In the genomic region with DNA sequence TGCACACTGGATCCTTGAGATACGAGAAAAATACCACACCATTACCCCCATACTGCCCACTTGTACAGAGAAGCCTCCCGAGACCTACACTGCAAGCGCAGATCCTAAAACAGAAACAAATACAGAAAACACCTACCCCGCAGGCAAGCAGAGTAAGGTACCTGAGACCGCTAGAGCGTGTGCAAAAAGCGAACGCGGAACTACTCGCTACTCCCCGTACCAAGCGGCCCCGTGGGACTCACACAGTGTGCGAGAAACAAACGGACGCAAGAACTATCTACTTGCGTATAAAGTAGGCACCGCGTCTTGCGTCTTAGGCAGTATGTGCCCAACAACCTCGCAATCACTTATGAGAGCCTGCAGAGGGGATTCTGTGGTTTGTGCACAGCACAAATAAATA, we compare ENCODE assay signal across 8 mouse cellular contexts. TPM values are rescaled to one million over a fixed set of nuclear protein-coding genes. Genes with fewer than 3 reads are reported as not detected.
DNase-seq lines count a peak whose midpoint lies in the region; ATAC-seq and TF ChIP-seq lines count a peak whose summit lies in the region.

No protein-coding gene starts in this region.

- TF ChIP-seq EP300 in MEL (IDR thresholded peaks at IDR 0.05; ENCODE audit: low read depth in 1 of 2, low read length in 2 of 2), result no peak

- H3K4me2 ChIP-seq in midbrain, embryonic 11.5 days, result peak overlapping the region; percentile 41

- H3K9me3 ChIP-seq in heart, embryonic 10.5 days, result no peaks in the 10 kb centered on the region
- H3K9me3 ChIP-seq in MEL (replicated peaks; ENCODE audit: insufficient read depth, low read length), result no peaks in the 10 kb centered on the region
- H3K9me3 ChIP-seq in midbrain, embryonic 11.5 days (ENCODE audit: control insufficient read depth, low read length), result no peaks in the 10 kb centered on the region

- peak; percentile 30 to 51; a peak in 3 of 4 replicates for ATAC-seq in hematopoietic stem cell, adult 5-6 weeks (replicated peaks in 1 of 2; ENCODE audit: insufficient read depth in 1 of 2, low FRiP score in 2 of 2, low TSS enrichment in 1 of 2, low read depth in 1 of 2, poor library complexity in 2 of 2, severe bottlenecking in 2 of 2)
- no peak for ATAC-seq in midbrain, embryonic 11.5 days (ENCODE audit: low FRiP score)

- no peak for TF ChIP-seq CTCF in MEL (IDR thresholded peaks at IDR 0.05 in 2 of 3, conservative IDR thresholded peaks at IDR 0.05 in 1 of 3; ENCODE audit: control insufficient read depth in 1 of 3, insufficient read depth in 1 of 3, low read depth in 2 of 3, low read length in 3 of 3, poor library complexity in 1 of 3, severe bottlenecking in 1 of 3)

- TF ChIP-seq POLR2A in MEL (IDR thresholded peaks at IDR 0.05; ENCODE audit: control insufficient read depth in 1 of 2, insufficient read depth in 1 of 2, low read depth in 1 of 2, low read length in 2 of 2, poor library complexity in 1 of 2), result no peak

- 7% methylated on average over 21 of the region's 21 CpGs for WGBS in heart, embryonic 10.5 days
- 5% methylated on average over 21 of the region's 21 CpGs for WGBS in midbrain, embryonic 11.5 days

- DNase-seq in heart, embryonic 10.5 days (ENCODE audit: low spot score), result no peak
- DNase-seq in heart, adult 8-10 months (ENCODE audit: low spot score), result no peak
- no peak for DNase-seq in MEL (ENCODE audit: low read depth, low spot score)
- DNase-seq in midbrain, embryonic 11.5 days (ENCODE audit: low spot score, missing footprints), result peak; percentile 91
- no peak for DNase-seq in layer of hippocampus, adult 18-20 months (ENCODE audit: low spot score in 2 of 2)
- no peak for DNase-seq in right cerebral cortex, postnatal 10 days (ENCODE audit: low spot score in 2 of 2)
- DNase-seq in thymus, adult 18-20 months, result no peak

- no peak for TF ChIP-seq RAD21 in MEL (IDR thresholded peaks at IDR 0.05; ENCODE audit: low read depth, low read length)

- H3K9ac ChIP-seq in MEL (ENCODE audit: control insufficient read depth, low read depth, low read length, poor library complexity, severe bottlenecking), result peak overlapping the region; percentile 59
- H3K9ac ChIP-seq in midbrain, embryonic 11.5 days (ENCODE audit: low read length), result 0 out of 2 replicates have a peak overlapping the region, but pooled peaks have one; percentile 4

- H3K27me3 ChIP-seq in heart, embryonic 10.5 days (ENCODE audit: insufficient read depth, poor library complexity, severe bottlenecking), result peaks cover 97% of the 10 kb centered on the region
- H3K27me3 ChIP-seq in MEL (ENCODE audit: control insufficient read depth in 1 of 2, insufficient read depth in 2 of 2, low read length in 2 of 2), result no peaks in the 10 kb centered on the region; a peak in 1 of 4 replicates
- peaks cover 40% of the 10 kb centered on the region for H3K27me3 ChIP-seq in midbrain, embryonic 11.5 days (ENCODE audit: control insufficient read depth, insufficient read depth, low read length)

- no peaks in the 10 kb centered on the region for H3K36me3 ChIP-seq in heart, embryonic 10.5 days
- peaks cover 0 to 2% of the 10 kb centered on the region in 2 experiments; a peak in 2 of 4 replicates for H3K36me3 ChIP-seq in MEL (ENCODE audit: control insufficient read depth in 1 of 2, insufficient read depth in 2 of 2, low read length in 2 of 2)
- no peaks in the 10 kb centered on the region for H3K36me3 ChIP-seq in midbrain, embryonic 11.5 days (ENCODE audit: control insufficient read depth, insufficient read depth, low read length)

- H3K4me3 ChIP-seq in heart, embryonic 10.5 days, result peak overlapping the region; percentile 35
- H3K4me3 ChIP-seq in MEL (ENCODE audit: control insufficient read depth in 1 of 2, insufficient read depth in 1 of 2, low read depth in 2 of 2, low read length in 2 of 2), result peak overlapping the region in 1 of 2 experiments; percentile 56; a peak in 2 of 4 replicates
- peak overlapping the region; percentile 6; the same call in 1 of the 2 replicates for H3K4me3 ChIP-seq in midbrain, embryonic 11.5 days (ENCODE audit: low read depth, low read length)

- no peaks in the 10 kb centered on the region; the same call in 1 of the 2 replicates for H3K79me2 ChIP-seq in MEL (ENCODE audit: control insufficient read depth, insufficient read depth, low read length, poor library complexity)

- H3K27ac ChIP-seq in heart, embryonic 10.5 days, result no peak overlapping the region
- peak overlapping the region; percentile 33; the same call in 1 of the 2 replicates for H3K27ac ChIP-seq in MEL (ENCODE audit: control insufficient read depth, low read depth, low read length)
- no peak overlapping the region for H3K27ac ChIP-seq in midbrain, embryonic 11.5 days (ENCODE audit: low read depth, low read length)

- peaks cover 23% of the 10 kb centered on the region for H3K4me1 ChIP-seq in heart, embryonic 10.5 days
- peaks cover 0 to 16% of the 10 kb centered on the region in 2 experiments; a peak in 3 of 4 replicates for H3K4me1 ChIP-seq in MEL (ENCODE audit: control insufficient read depth in 1 of 2, insufficient read depth in 2 of 2, low read length in 2 of 2)
- peaks cover 22% of the 10 kb centered on the region for H3K4me1 ChIP-seq in midbrain, embryonic 11.5 days (ENCODE audit: control insufficient read depth, insufficient read depth, low read length)

TF ChIP-seq in MEL, 35 proteins besides CTCF, POLR2A, EP300 and RAD21:
- TF ChIP-seq TAL1 (IDR thresholded peaks at IDR 0.05; ENCODE audit: low read length) (no peak), ZC3H11A (IDR thresholded peaks at IDR 0.05; ENCODE audit: low read depth, low read length) (no peak), USF1 (IDR thresholded peaks at IDR 0.05; ENCODE audit: low read depth, low read length) (no peak), CHD2 (IDR thresholded peaks at IDR 0.05; ENCODE audit: low read length) (no peak), BHLHE40 (IDR thresholded peaks at IDR 0.05; ENCODE audit: borderline replicate concordance, low read depth, low read length) (no peak), TCF12 (IDR thresholded peaks at IDR 0.05; ENCODE audit: low read depth, low read length) (no peak), ETS1 (IDR thresholded peaks at IDR 0.05; ENCODE audit: low read depth, low read length) (no peak)

RNA-seq across cellular contexts. Expression of gene Pou2f2, which starts 2.3 kb away (rescaled TPM):
- 0.73 and 0.74 TPM in 2 replicates for polyA plus RNA-seq in heart, embryonic 10.5 days (2016; fragmentation: Nextera tagmentation; extraction: Ambion mirVana)
- total RNA-seq in heart, adult 8-10 months (2022), result under 1 TPM; 0.49 to 0.72 (median 0.55) TPM
- total RNA-seq in MEL (2012; rRNA removed), result 0.73 and 0.75 TPM in 2 replicates
- 1 to 10 TPM in 1 of 2 experiments, not detected in 1; 6.4 TPM for polyA plus RNA-seq in MEL (2012; ENCODE audit: insufficient read depth in 1 of 2, insufficient read length in 2 of 2, low read depth in 1 of 2, low replicate concordance in 2 of 2, missing spikeins in 1 of 2)
- total RNA-seq in hematopoietic stem cell, adult 5-6 weeks (2017), result 3.5 and 7.6 TPM in 2 replicates
- 26.6 and 31.3 TPM in 2 replicates for polyA plus RNA-seq in midbrain, embryonic 11.5 days (2014; fragmentation: Nextera tagmentation; extraction: Ambion mirVana)
- 1 to 10 TPM; 6.9 to 8.1 TPM for total RNA-seq in layer of hippocampus, adult 18-20 months (2021)

RNA-seq across cellular contexts. Expression of gene Dedd2, which starts 38.6 kb away (rescaled TPM):
- 6.7 and 8.1 TPM in 2 replicates for polyA plus RNA-seq in heart, embryonic 10.5 days (2016; fragmentation: Nextera tagmentation; extraction: Ambion mirVana)
- 10 to 100 TPM; 14.0 to 23.0 (median 17.2) TPM for total RNA-seq in heart, adult 8-10 months (2022)
- 25.2 and 28.2 TPM in 2 replicates for total RNA-seq in MEL (2012; rRNA removed)
- 10 to 100 TPM in 1 of 2 experiments, not detected in 1; 36.6 TPM for polyA plus RNA-seq in MEL (2012; ENCODE audit: insufficient read depth in 1 of 2, insufficient read length in 2 of 2, low read depth in 1 of 2, low replicate concordance in 2 of 2, missing spikeins in 1 of 2)
- 24.3 and 24.9 TPM in 2 replicates for total RNA-seq in hematopoietic stem cell, adult 5-6 weeks (2017)
- 6.9 and 7.7 TPM in 2 replicates for polyA plus RNA-seq in midbrain, embryonic 11.5 days (2014; fragmentation: Nextera tagmentation; extraction: Ambion mirVana)
- 10 to 100 TPM; 26.8 to 29.9 TPM for total RNA-seq in layer of hippocampus, adult 18-20 months (2021)

RNA-seq across cellular contexts. Expression of gene Zfp526, which starts 39.4 kb away (rescaled TPM):
- 2.5 and 3.0 TPM in 2 replicates for polyA plus RNA-seq in heart, embryonic 10.5 days (2016; fragmentation: Nextera tagmentation; extraction: Ambion mirVana)
- total RNA-seq in heart, adult 8-10 months (2022), result 10 to 100 TPM in 2 of 4 experiments, 1 to 10 TPM in 2; 9.0 to 12.3 (median 9.9) TPM
- 8.4 and 9.5 TPM in 2 replicates for total RNA-seq in MEL (2012; rRNA removed)
- 10 to 100 TPM in 1 of 2 experiments, not detected in 1; 14.8 TPM for polyA plus RNA-seq in MEL (2012; ENCODE audit: insufficient read depth in 1 of 2, insufficient read length in 2 of 2, low read depth in 1 of 2, low replicate concordance in 2 of 2, missing spikeins in 1 of 2)
- total RNA-seq in hematopoietic stem cell, adult 5-6 weeks (2017), result 5.3 and 8.0 TPM in 2 replicates
- 2.7 and 3.2 TPM in 2 replicates for polyA plus RNA-seq in midbrain, embryonic 11.5 days (2014; fragmentation: Nextera tagmentation; extraction: Ambion mirVana)
- 10 to 100 TPM; 12.6 to 12.7 TPM for total RNA-seq in layer of hippocampus, adult 18-20 months (2021)

RNA-seq across cellular contexts. Expression of gene Gsk3a, which starts 55.8 kb away (rescaled TPM):
- 8.2 and 11.9 TPM in 2 replicates for polyA plus RNA-seq in heart, embryonic 10.5 days (2016; fragmentation: Nextera tagmentation; extraction: Ambion mirVana)
- total RNA-seq in heart, adult 8-10 months (2022), result 10 to 100 TPM; 66.1 to 71.3 (median 68.3) TPM
- 59.8 and 61.5 TPM in 2 replicates for total RNA-seq in MEL (2012; rRNA removed)
- 100 to 1,000 TPM in 1 of 2 experiments, 10 to 100 TPM in 1; 86.6 to 149 TPM for polyA plus RNA-seq in MEL (2012; ENCODE audit: insufficient read depth in 1 of 2, insufficient read length in 2 of 2, low read depth in 1 of 2, low replicate concordance in 2 of 2, missing spikeins in 1 of 2)
- 47.0 and 66.5 TPM in 2 replicates for total RNA-seq in hematopoietic stem cell, adult 5-6 weeks (2017)
- 12.8 and 14.6 TPM in 2 replicates for polyA plus RNA-seq in midbrain, embryonic 11.5 days (2014; fragmentation: Nextera tagmentation; extraction: Ambion mirVana)
- total RNA-seq in layer of hippocampus, adult 18-20 months (2021), result 100 to 1,000 TPM; 208 to 221 TPM
